Mouse (Mus musculus) C2C12 (cell line): ENCODE results near the gene Adam12. TPM values are rescaled to one million over a fixed set of nuclear protein-coding genes. Genes with fewer than 3 reads are reported as not detected.

Experiments used
- H3K27me3 ChIP-seq: one replicate; pipeline ENCODE4 v1.6.1; 2011; ENCODE audit not compliant: control insufficient read depth, insufficient read depth, insufficient read length
- H3K36me3 ChIP-seq: one replicate; pipeline ENCODE4 v1.6.1; 2011; ENCODE audit not compliant: control insufficient read depth, insufficient read depth
- H3K4me3 ChIP-seq: one replicate; pipeline ENCODE4 v1.5.1; 2011; ENCODE audit warnings: mild to moderate bottlenecking, control low read depth; ENCODE audit not compliant: poor library complexity, insufficient read depth, severe bottlenecking
- H3K79me2 ChIP-seq: one replicate; pipeline ENCODE4 v1.6.1; 2011; ENCODE audit not compliant: control insufficient read depth, insufficient read depth
- H3K79me3 ChIP-seq: one replicate; pipeline ENCODE4 v1.6.1; 2011; ENCODE audit warnings: low read depth, control low read depth
- H3ac ChIP-seq: one replicate; pipeline ENCODE3; 2011; ENCODE audit warnings: low read depth; ENCODE audit not compliant: control insufficient read depth, insufficient read length
- CEBPB ChIP-seq: IDR thresholded peaks from one replicate; pipeline ENCODE4 v1.6.1; 2011; ENCODE audit warnings: low read depth, mild to moderate bottlenecking, control low read depth, moderate library complexity
- CTCF ChIP-seq: IDR thresholded peaks from one replicate; pipeline ENCODE4 v1.5.1; 2011; ENCODE audit not compliant: control insufficient read depth, insufficient read depth, insufficient read length
- FOSL1 ChIP-seq: IDR thresholded peaks from one replicate; pipeline ENCODE4 v1.8.0; 2011; ENCODE audit warnings: mild to moderate bottlenecking, low read length; ENCODE audit not compliant: poor library complexity, insufficient read depth, severe bottlenecking
- MAX ChIP-seq: IDR thresholded peaks from one replicate; pipeline ENCODE4 v1.6.1; 2011; ENCODE audit warnings: mild to moderate bottlenecking, control low read depth
- MYOD1 ChIP-seq: IDR thresholded peaks from one replicate; pipeline ENCODE4 v1.6.1; 2011; ENCODE audit warnings: low read depth; ENCODE audit not compliant: control insufficient read depth, insufficient read length
- MYOG ChIP-seq: IDR thresholded peaks from one replicate; pipeline ENCODE4 v1.6.1; 2011; ENCODE audit not compliant: control insufficient read depth, insufficient read length; ENCODE audit errors: extremely low read depth
- USF1 ChIP-seq: IDR thresholded peaks from one replicate; pipeline ENCODE4 v1.6.1; 2011; ENCODE audit warnings: low read depth, mild to moderate bottlenecking, control low read depth, moderate library complexity
- long read RNA-seq, 2 experiments: library from polyadenylated mRNA; unstranded; transcript quantifications; one replicate each; pipeline ENCODE4 v2.0.0; 2019 to 2020
- polyA plus RNA-seq: library from polyadenylated mRNA; unstranded; fragments of >200 nt; fragmentation: generic; extraction: Trizol; gene quantifications from one replicate; pipeline ENCODE4 v1.2.1, GENCODE M21; 2012; ENCODE audit warnings: missing spikeins

The Adam12 gene
- 14.7 TPM for polyA plus RNA-seq
- long read RNA-seq, experiment 1, full-length matches to known transcripts: 2 of 6 reads
- long read RNA-seq, experiment 1, partial matches to known transcripts: 3 of 6 reads
- long read RNA-seq, experiment 1, other reads (novel, unspliced or antisense): 1 of 6 reads
- long read RNA-seq, experiment 2, full-length matches to known transcripts: 9 of 16 reads
- long read RNA-seq, experiment 2, partial matches to known transcripts: 4 of 16 reads
- long read RNA-seq, experiment 2, other reads (novel, unspliced or antisense): 3 of 16 reads

DNA sequence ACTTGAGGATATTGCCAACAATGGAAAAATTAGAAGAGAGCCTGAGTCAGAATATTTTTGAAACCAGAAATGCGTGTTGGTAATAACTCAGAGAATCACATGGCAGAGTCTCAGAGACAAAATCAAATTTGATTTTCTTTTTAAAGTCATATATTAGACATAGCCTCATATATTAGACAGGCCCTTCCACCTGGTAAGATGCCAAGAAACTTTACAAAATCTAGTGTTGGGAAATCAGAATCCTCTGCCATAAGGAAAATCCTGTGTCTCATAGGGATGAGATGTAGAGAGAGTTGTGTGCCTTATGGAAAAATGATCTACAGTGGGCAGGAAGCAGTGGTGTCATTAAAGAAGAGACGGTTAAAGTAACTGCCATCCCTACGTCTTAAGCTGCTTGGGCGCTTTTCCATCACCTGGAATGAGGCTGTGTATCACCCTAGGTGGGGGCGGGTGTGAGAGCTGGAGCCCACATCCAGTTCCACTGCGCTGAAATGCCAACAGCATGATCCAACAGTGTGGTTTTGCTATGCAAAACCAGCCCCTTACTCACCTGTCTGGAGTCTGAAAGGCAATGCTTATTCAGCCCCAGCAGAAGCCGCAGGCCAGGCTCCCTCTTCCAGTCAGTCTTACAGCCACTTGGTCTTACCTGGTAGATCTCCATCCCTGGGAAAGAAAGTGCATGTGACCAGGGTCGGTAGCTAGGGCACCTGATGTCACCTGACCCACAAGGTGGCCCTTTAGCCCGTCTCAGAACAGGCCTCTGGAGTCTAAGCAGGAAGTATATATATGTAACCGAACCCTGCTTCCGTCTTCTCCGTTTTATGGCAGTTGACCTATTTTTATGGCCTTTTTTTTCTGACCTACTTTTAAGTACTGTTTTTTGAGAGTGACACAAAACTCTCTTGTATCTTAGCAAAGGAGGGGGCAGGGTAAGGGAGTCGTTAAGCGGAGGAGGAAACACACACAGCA, at the start of gene Adam12:
Gene Adam12 (minus strand): TSS at position 769 of the 969 bp plus-strand sequence.
- no peaks in the 10 kb centered on the region for H3K79me2 ChIP-seq
- TF ChIP-seq USF1 (no peak), MAX (no peak), MYOD1 (no peak), FOSL1 (no peak), MYOG (no peak), CEBPB (no peak), CTCF (no peak)
- H3K79me3 ChIP-seq: no peaks in the 10 kb centered on the region
- no peak within 1 kb of the TSS for H3ac ChIP-seq
- no peak within 1 kb of the TSS for H3K4me3 ChIP-seq
- no peaks in the 10 kb centered on the region for H3K27me3 ChIP-seq
- no peaks in the 10 kb centered on the region for H3K36me3 ChIP-seq

DNA sequence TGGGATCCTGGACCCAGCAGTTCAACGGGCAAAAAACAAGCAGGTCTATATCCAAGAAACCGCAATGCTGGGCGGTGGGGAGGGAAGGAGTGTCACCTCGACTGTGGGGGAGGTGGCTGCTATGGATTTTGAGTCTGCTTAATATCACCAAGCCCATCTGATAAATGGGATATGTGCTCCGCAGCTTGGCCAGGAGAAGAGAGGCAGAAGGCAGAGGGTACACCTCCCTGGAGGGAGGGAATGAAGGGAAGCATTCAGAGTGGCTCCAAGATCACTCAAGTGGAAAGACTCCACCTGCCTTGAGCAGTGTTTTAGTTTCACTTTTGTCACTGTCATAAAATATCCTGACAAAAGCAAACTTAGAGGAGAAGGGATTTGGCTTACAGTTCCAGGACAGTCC, 41.0 kb upstream of the Adam12 start:
- Histone ChIP-seq H3K27me3 (no peaks in the 10 kb centered on the region), H3K79me2 (no peaks in the 10 kb centered on the region), H3K36me3 (no peaks in the 10 kb centered on the region), H3K4me3 (no peak overlapping the region), H3K79me3 (no peaks in the 10 kb centered on the region), H3ac (no peak overlapping the region)
- no peak for TF ChIP-seq CTCF
- TF ChIP-seq MAX: no peak

DNA sequence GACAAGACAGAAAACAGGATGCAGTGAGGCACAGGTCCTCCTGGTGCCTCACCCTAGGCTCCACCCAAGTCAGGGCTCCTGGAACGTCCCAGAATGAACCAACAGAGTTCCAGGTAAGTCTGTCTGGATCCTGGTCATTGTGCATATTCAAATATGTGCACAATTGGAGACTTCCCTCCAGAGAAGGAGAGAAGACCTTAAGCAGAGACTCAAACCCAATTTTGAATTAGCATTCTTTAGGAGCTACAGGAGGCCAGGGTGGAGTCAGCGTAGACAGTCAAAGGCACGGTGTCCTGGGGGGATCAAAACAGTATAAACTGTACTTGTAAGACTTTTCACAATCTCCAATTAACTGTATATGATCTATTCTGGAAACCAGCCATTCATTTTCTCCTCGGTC, 40.5 kb upstream of the Adam12 start:
- Histone ChIP-seq H3K27me3 (no peaks in the 10 kb centered on the region), H3ac (no peak overlapping the region), H3K4me3 (no peak overlapping the region), H3K79me2 (no peaks in the 10 kb centered on the region), H3K79me3 (no peaks in the 10 kb centered on the region), H3K36me3 (no peaks in the 10 kb centered on the region)
- TF ChIP-seq MAX (no peak), USF1 (no peak), MYOD1 (no peak), CEBPB (no peak), CTCF (no peak), FOSL1 (no peak), MYOG (no peak)

DNA sequence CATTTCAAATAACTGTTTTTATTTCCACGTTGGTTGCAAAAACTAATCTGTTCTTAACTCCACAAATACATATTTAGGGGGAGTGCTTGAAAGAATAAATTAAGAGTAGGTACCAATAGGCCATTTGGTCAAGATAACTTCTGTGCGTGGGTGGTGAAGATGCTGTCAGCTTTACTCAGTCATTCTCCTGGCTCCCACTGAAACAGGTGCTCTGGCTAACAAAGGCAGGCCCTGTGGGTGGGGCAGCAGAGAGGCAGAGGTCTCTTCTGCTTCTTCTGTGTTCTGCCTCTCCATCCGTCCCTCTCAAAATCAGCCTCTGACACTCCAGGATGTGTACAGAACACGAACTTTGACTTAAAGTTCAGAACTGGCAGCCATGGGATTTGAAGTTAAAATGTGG, 33.8 kb upstream of the Adam12 start:
- no peaks in the 10 kb centered on the region for H3K27me3 ChIP-seq
- no peaks in the 10 kb centered on the region for H3K79me3 ChIP-seq
- H3ac ChIP-seq: no peak overlapping the region
- no peak overlapping the region for H3K4me3 ChIP-seq
- no peak for TF ChIP-seq MAX
- no peak for TF ChIP-seq USF1
- TF ChIP-seq MYOD1: peak; percentile 30
- TF ChIP-seq FOSL1: no peak
- no peak for TF ChIP-seq CTCF
- no peak for TF ChIP-seq MYOG
- no peak for TF ChIP-seq CEBPB
- H3K36me3 ChIP-seq: no peaks in the 10 kb centered on the region
- no peaks in the 10 kb centered on the region for H3K79me2 ChIP-seq

DNA sequence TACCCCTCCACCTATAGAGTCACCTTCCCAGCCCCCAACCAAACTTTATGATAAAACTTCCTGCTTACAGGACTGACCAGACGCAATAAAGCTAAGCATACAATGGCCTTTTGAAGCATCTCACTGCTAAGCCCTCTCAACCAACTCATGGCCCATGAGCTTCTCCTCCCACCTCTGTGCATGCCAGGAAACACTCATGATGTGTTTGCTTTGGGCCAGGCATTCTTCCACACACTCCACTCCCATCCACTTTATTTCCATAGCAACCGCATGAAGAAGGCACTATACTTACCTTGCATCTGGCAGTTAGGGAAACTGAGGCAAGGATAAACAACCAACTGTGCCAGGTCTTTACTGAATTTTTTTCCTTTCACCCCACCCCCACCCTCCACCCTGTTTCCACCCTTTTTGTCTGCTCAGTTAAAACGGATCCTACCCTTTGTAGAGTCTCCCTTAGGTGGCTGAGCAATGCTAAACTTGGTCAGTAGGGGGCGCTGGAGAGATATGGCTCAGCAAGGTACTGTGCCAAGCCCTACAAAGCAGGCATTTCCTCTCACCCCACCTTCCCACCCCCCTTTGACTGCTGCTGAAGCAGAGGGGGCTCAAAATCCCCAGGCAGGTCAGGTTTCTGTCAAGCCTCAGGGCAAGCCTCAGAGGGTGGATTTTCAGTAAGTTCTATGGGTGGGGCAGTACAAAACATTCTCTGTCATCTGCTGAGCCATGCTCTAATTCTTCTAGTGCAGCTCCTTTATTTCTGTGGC, 31.4 kb upstream of the Adam12 start:
- Histone ChIP-seq H3K27me3 (no peaks in the 10 kb centered on the region), H3K79me3 (no peaks in the 10 kb centered on the region), H3K4me3 (no peak overlapping the region), H3K79me2 (no peaks in the 10 kb centered on the region), H3ac (no peak overlapping the region), H3K36me3 (no peaks in the 10 kb centered on the region)
- TF ChIP-seq CTCF: peak; percentile 63
- no peak for TF ChIP-seq MAX
